In the genomic region with DNA sequence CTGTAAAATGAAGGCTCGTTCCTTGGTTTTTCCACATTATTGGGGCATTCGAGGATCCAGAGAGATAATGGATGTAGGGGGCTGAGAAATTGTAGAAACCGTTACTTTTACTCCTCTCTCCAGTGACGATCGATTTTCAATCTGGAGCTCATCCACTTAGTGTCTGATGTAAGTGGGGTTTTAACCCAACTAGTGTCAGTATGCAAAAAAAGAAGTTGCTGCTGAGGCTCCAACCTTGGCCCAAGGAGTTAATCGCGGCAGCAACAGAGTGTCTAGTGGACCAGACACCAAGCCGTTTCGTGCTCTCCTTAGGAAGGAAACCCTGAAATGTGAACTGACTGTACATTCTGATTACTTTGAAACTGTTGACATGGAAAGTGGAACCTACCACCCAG, we compare ENCODE assay signal across 7 mouse cellular contexts. TPM values are rescaled to one million over a fixed set of nuclear protein-coding genes. Genes with fewer than 3 reads are reported as not detected.
DNase-seq lines count a peak whose midpoint lies in the region; ATAC-seq and TF ChIP-seq lines count a peak whose summit lies in the region.

No protein-coding gene starts in this region.

- no peaks in the 10 kb centered on the region for H3K36me3 ChIP-seq in neural tube, embryonic 11.5 days (ENCODE audit: control insufficient read depth, insufficient read depth, low read length)
- H3K36me3 ChIP-seq in limb, embryonic 11.5 days (ENCODE audit: control insufficient read depth, insufficient read depth, low read length), result peaks cover 7% of the 10 kb centered on the region; the same call in 1 of the 2 replicates
- H3K36me3 ChIP-seq in stomach, embryonic 15.5 days, result peaks cover 8% of the 10 kb centered on the region; the same call in 1 of the 2 replicates

- ATAC-seq in neural tube, embryonic 11.5 days (ENCODE audit: insufficient read depth, low FRiP score, low TSS enrichment), result no peak
- no peak for ATAC-seq in limb, embryonic 11.5 days (ENCODE audit: insufficient number of reproducible peaks, low FRiP score, low TSS enrichment, low read depth)
- ATAC-seq in stomach, embryonic 15.5 days (ENCODE audit: insufficient read depth, low FRiP score, low read depth), result no peak
- ATAC-seq in monocyte, adult 5-6 weeks (replicated peaks; ENCODE audit: insufficient number of reproducible peaks, low FRiP score, low TSS enrichment, poor library complexity, severe bottlenecking), result no peak

- peak overlapping the region; percentile 71 for H3K4me2 ChIP-seq in neural tube, embryonic 11.5 days (ENCODE audit: low read depth)
- H3K4me2 ChIP-seq in limb, embryonic 11.5 days (ENCODE audit: low read depth, severe bottlenecking), result peak overlapping the region; percentile 65
- peak overlapping the region; percentile 77 for H3K4me2 ChIP-seq in stomach, embryonic 15.5 days

- TF ChIP-seq CTCF in embryonic fibroblast, embryonic 13.5 days (IDR thresholded peaks at IDR 0.05; ENCODE audit: borderline replicate concordance, insufficient read depth, low read length), result no peak

- peak overlapping the region; percentile 81; the same call in 1 of the 2 replicates for H3K27ac ChIP-seq in neural tube, embryonic 11.5 days (ENCODE audit: low read depth, low read length)
- peak overlapping the region; percentile 52; the same call in 1 of the 2 replicates for H3K27ac ChIP-seq in embryonic fibroblast, embryonic 13.5 days (ENCODE audit: insufficient read depth, low read length)
- no peak overlapping the region for H3K27ac ChIP-seq in limb, embryonic 11.5 days (replicated peaks; ENCODE audit: low read depth, low read length)
- peak overlapping the region; percentile 92 for H3K27ac ChIP-seq in stomach, embryonic 15.5 days

- DNase-seq in neural tube, embryonic 11.5 days (ENCODE audit: low spot score), result no peak
- no peak for DNase-seq in neural tube, embryonic 10.5 days (ENCODE audit: extremely low spot score, low spot score)
- DNase-seq in limb, embryonic 11.5 days (ENCODE audit: low spot score), result peak; percentile 37
- no peak for DNase-seq in urinary bladder, adult 18-20 months (ENCODE audit: low spot score in 2 of 2)

- H3K27me3 ChIP-seq in neural tube, embryonic 11.5 days (ENCODE audit: control insufficient read depth, insufficient read depth, low read length), result no peaks in the 10 kb centered on the region
- H3K27me3 ChIP-seq in limb, embryonic 11.5 days (ENCODE audit: control insufficient read depth, insufficient read depth, low read length), result no peaks in the 10 kb centered on the region
- no peaks in the 10 kb centered on the region for H3K27me3 ChIP-seq in stomach, embryonic 15.5 days (replicated peaks)

- H3K9me3 ChIP-seq in neural tube, embryonic 11.5 days (ENCODE audit: control insufficient read depth, low read length), result no peaks in the 10 kb centered on the region
- no peaks in the 10 kb centered on the region for H3K9me3 ChIP-seq in limb, embryonic 11.5 days (ENCODE audit: control insufficient read depth, low read length)
- H3K9me3 ChIP-seq in stomach, embryonic 15.5 days, result no peaks in the 10 kb centered on the region

- H3K4me3 ChIP-seq in neural tube, embryonic 11.5 days (ENCODE audit: low read depth, low read length), result peak overlapping the region; percentile 77
- H3K4me3 ChIP-seq in embryonic fibroblast, embryonic 13.5 days (ENCODE audit: insufficient read depth, low read length), result peak overlapping the region; percentile 83
- peak overlapping the region; percentile 71 for H3K4me3 ChIP-seq in limb, embryonic 11.5 days (ENCODE audit: low read depth, low read length)
- peak overlapping the region; percentile 81 for H3K4me3 ChIP-seq in stomach, embryonic 15.5 days (replicated peaks)

- WGBS in neural tube, embryonic 11.5 days, result 13% methylated on average over 9 of the region's 9 CpGs
- 4% methylated on average over 9 of the region's 9 CpGs for WGBS in limb, embryonic 11.5 days
- WGBS in stomach, embryonic 15.5 days, result 1% methylated on average over 9 of the region's 9 CpGs

- peaks cover 16% of the 10 kb centered on the region for H3K4me1 ChIP-seq in neural tube, embryonic 11.5 days (ENCODE audit: control insufficient read depth, insufficient read depth, low read length)
- H3K4me1 ChIP-seq in embryonic fibroblast, embryonic 13.5 days (ENCODE audit: control insufficient read depth, insufficient read depth, low read length), result 0 out of 2 replicates have a peak, but pooled peaks cover 5% of the 10 kb centered on the region
- peaks cover 16% of the 10 kb centered on the region for H3K4me1 ChIP-seq in limb, embryonic 11.5 days (ENCODE audit: control insufficient read depth, insufficient read depth, low read length)
- peaks cover 27% of the 10 kb centered on the region for H3K4me1 ChIP-seq in stomach, embryonic 15.5 days

- TF ChIP-seq POLR2A in embryonic fibroblast, embryonic 13.5 days (IDR thresholded peaks at IDR 0.05; ENCODE audit: low read depth, low read length), result no peak

- H3K9ac ChIP-seq in neural tube, embryonic 11.5 days (ENCODE audit: low read length), result peak overlapping the region; percentile 78
- peak overlapping the region; percentile 85 for H3K9ac ChIP-seq in limb, embryonic 11.5 days (ENCODE audit: low read length)
- peak overlapping the region; percentile 63 for H3K9ac ChIP-seq in stomach, embryonic 15.5 days

RNA-seq across cellular contexts. Expression of a gene that starts 1.1 kb away (rescaled TPM):
- 46.6 and 55.9 TPM in 2 replicates for polyA plus RNA-seq in neural tube, embryonic 11.5 days (2014; fragmentation: Nextera tagmentation; extraction: Ambion mirVana)
- polyA plus RNA-seq in embryonic fibroblast, embryonic 13.5 days (2011; ENCODE audit: insufficient read length, low read depth, missing spikeins), result 32.5 and 39.2 TPM in 2 replicates
- polyA plus RNA-seq in limb, embryonic 11.5 days (2014; fragmentation: Nextera tagmentation; extraction: Ambion mirVana), result 58.3 and 58.9 TPM in 2 replicates
- 104 and 105 TPM in 2 replicates for polyA plus RNA-seq in stomach, embryonic 15.5 days (2015; fragmentation: Nextera tagmentation; extraction: Ambion mirVana)
- total RNA-seq in monocyte, adult 5-6 weeks (2017), result 21.2 to 29.5 TPM (median 29.3 TPM) in 3 replicates

RNA-seq across cellular contexts. Expression of a gene that starts 5.7 kb away (rescaled TPM):
- polyA plus RNA-seq in neural tube, embryonic 11.5 days (2014; fragmentation: Nextera tagmentation; extraction: Ambion mirVana), result 36.7 and 39.3 TPM in 2 replicates
- polyA plus RNA-seq in embryonic fibroblast, embryonic 13.5 days (2011; ENCODE audit: insufficient read length, low read depth, missing spikeins), result 5.4 and 12.8 TPM in 2 replicates
- 45.6 and 48.2 TPM in 2 replicates for polyA plus RNA-seq in limb, embryonic 11.5 days (2014; fragmentation: Nextera tagmentation; extraction: Ambion mirVana)
- 44.5 and 52.0 TPM in 2 replicates for polyA plus RNA-seq in stomach, embryonic 15.5 days (2015; fragmentation: Nextera tagmentation; extraction: Ambion mirVana)
- 0.97 to 3.4 TPM (median 2.1 TPM) in 3 replicates for total RNA-seq in monocyte, adult 5-6 weeks (2017)

RNA-seq across cellular contexts. Expression of a gene that starts 10.3 kb away (rescaled TPM):
- polyA plus RNA-seq in neural tube, embryonic 11.5 days (2014; fragmentation: Nextera tagmentation; extraction: Ambion mirVana), result not detected in 2 replicates
- polyA plus RNA-seq in embryonic fibroblast, embryonic 13.5 days (2011; ENCODE audit: insufficient read length, low read depth, missing spikeins), result not detected in 2 replicates
- not detected in 2 replicates for polyA plus RNA-seq in limb, embryonic 11.5 days (2014; fragmentation: Nextera tagmentation; extraction: Ambion mirVana)
- not detected in 2 replicates for polyA plus RNA-seq in stomach, embryonic 15.5 days (2015; fragmentation: Nextera tagmentation; extraction: Ambion mirVana)
- total RNA-seq in monocyte, adult 5-6 weeks (2017), result 0.49 to 5.0 TPM (median 0.64 TPM) in 3 replicates

RNA-seq across cellular contexts. Expression of a gene that starts 12.9 kb away (rescaled TPM):
- polyA plus RNA-seq in neural tube, embryonic 11.5 days (2014; fragmentation: Nextera tagmentation; extraction: Ambion mirVana), result 0.23 and 0.44 TPM in 2 replicates
- polyA plus RNA-seq in embryonic fibroblast, embryonic 13.5 days (2011; ENCODE audit: insufficient read length, low read depth, missing spikeins), result 0.48 and 2.0 TPM in 2 replicates
- 0.65 and 1.1 TPM in 2 replicates for polyA plus RNA-seq in limb, embryonic 11.5 days (2014; fragmentation: Nextera tagmentation; extraction: Ambion mirVana)
- polyA plus RNA-seq in stomach, embryonic 15.5 days (2015; fragmentation: Nextera tagmentation; extraction: Ambion mirVana), result 30.9 and 45.8 TPM in 2 replicates
- 0.75 to 1.7 TPM (median 1.0 TPM) in 3 replicates for total RNA-seq in monocyte, adult 5-6 weeks (2017)

RNA-seq across cellular contexts. Expression of a gene that starts 29.7 kb away (rescaled TPM):
- polyA plus RNA-seq in neural tube, embryonic 11.5 days (2014; fragmentation: Nextera tagmentation; extraction: Ambion mirVana), result 101 and 127 TPM in 2 replicates
- 722 and 1,110 TPM in 2 replicates for polyA plus RNA-seq in embryonic fibroblast, embryonic 13.5 days (2011; ENCODE audit: insufficient read length, low read depth, missing spikeins)
- 104 and 110 TPM in 2 replicates for polyA plus RNA-seq in limb, embryonic 11.5 days (2014; fragmentation: Nextera tagmentation; extraction: Ambion mirVana)
- polyA plus RNA-seq in stomach, embryonic 15.5 days (2015; fragmentation: Nextera tagmentation; extraction: Ambion mirVana), result 795 and 837 TPM in 2 replicates
- 4.7 TPM in 1 of 3 replicates, not detected in the others for total RNA-seq in monocyte, adult 5-6 weeks (2017)
